Mouse (Mus musculus) midbrain, embryonic 11.5 days (tissue): Measurements from ENCODE around the gene Nup188. TPM values are rescaled to one million over a fixed set of nuclear protein-coding genes. Genes with fewer than 3 reads are reported as not detected.

Source experiments
- ATAC-seq: fragments of 200-750 bp; cut with Nextera tagmentation; 2 replicates; pipeline ENCODE4 v1.8.0; 2017; ENCODE audit warnings: moderate TSS enrichment, moderate library complexity; ENCODE audit not compliant: low FRiP score
- DNase-seq: peaks from one replicate; pipeline ENCODE4 v3.0.0; 2015; ENCODE audit warnings: low spot score; ENCODE audit errors: missing footprints
- H3K27ac ChIP-seq: fragments of 300-500 bp; sonication (generic); 2 replicates; pipeline ENCODE4 v1.5.1; 2014; ENCODE audit warnings: low read depth, low read length
- H3K27me3 ChIP-seq: fragments of 300-500 bp; sonication (generic); 2 replicates; pipeline ENCODE4 v1.6.1; 2014; ENCODE audit warnings: mild to moderate bottlenecking, low read length, moderate library complexity, mixed read lengths; ENCODE audit not compliant: control insufficient read depth, insufficient read depth
- H3K36me3 ChIP-seq: fragments of 300-500 bp; sonication (generic); 2 replicates; pipeline ENCODE4 v1.6.1; 2014; ENCODE audit warnings: mild to moderate bottlenecking, low read length, moderate library complexity, mixed read lengths; ENCODE audit not compliant: control insufficient read depth, insufficient read depth
- H3K4me1 ChIP-seq: fragments of 300-500 bp; sonication (generic); 2 replicates; pipeline ENCODE4 v1.6.1; 2014; ENCODE audit warnings: low read length; ENCODE audit not compliant: control insufficient read depth, insufficient read depth
- H3K4me2 ChIP-seq: fragments of 300-500 bp; sonication (generic); 2 replicates; pipeline ENCODE4 v1.6.1; 2014; ENCODE audit warnings: mild to moderate bottlenecking, moderate library complexity
- H3K4me3 ChIP-seq: fragments of 300-500 bp; sonication (generic); 2 replicates; pipeline ENCODE4 v1.5.1; 2014; ENCODE audit warnings: low read depth, low read length
- H3K9ac ChIP-seq: fragments of 300-500 bp; sonication (generic); 2 replicates; pipeline ENCODE4 v1.6.1; 2014; ENCODE audit warnings: low read length
- H3K9me3 ChIP-seq: fragments of 300-500 bp; sonication (generic); 2 replicates; pipeline ENCODE4 v1.6.1; 2016; ENCODE audit warnings: low read length; ENCODE audit not compliant: control insufficient read depth
- WGBS: fragments of 180-500 bp; shearing (Covaris S2); extraction: QIAGEN DNeasy Blood & Tissue Kit; methylation state at CpG from one replicate; pipeline ENCODE4 v1.1.7; 2014; 5-methylcytosine and 5-hydroxymethylcytosine counted together
- polyA plus RNA-seq: library from polyadenylated mRNA; unstranded; fragments of >200 nt; fragmentation: Nextera tagmentation; extraction: Ambion mirVana; gene quantifications from 2 replicates; pipeline ENCODE4 v1.2.1, GENCODE M21; 2014

Gene Nup188
- polyA plus RNA-seq, 1 experiment from 2014 or later: 53.7 TPM

- Histone ChIP-seq H3K9me3 (no peaks in the 10 kb centered on the region), H3K4me1 (peaks cover 7% of the 10 kb centered on the region), H3K4me2 (no peak overlapping the region), H3K36me3 (no peaks in the 10 kb centered on the region), H3K27me3 (no peaks in the 10 kb centered on the region), H3K27ac (no peak overlapping the region), H3K4me3 (no peak overlapping the region), H3K9ac (no peak overlapping the region)
- peak; percentile 40 for ATAC-seq
- DNase-seq: peak; percentile 92
- WGBS: 58% methylated on average over 1 of the region's 1 CpGs
Observed at GRCm38 (mm10) chr2:30270134-30270533, 16.1 kb upstream of the Nup188 start.

GRCm38 (mm10) chr2:30280743-30281142, 5.5 kb upstream of the Nup188 start, which contains the start of gene Gm28038:
Gm28038 (plus strand) TSS chr2:30281043.
- peaks cover 8% of the 10 kb centered on the region for H3K4me1 ChIP-seq
- 91% methylated on average over 11 of the region's 11 CpGs for WGBS
- no peak within 1 kb of the TSS for H3K27ac ChIP-seq
- H3K4me2 ChIP-seq: no peak within 1 kb of the TSS
- no peak within 1 kb of the TSS for H3K4me3 ChIP-seq
- H3K9me3 ChIP-seq: no peaks in the 10 kb centered on the region
- no peak within 1 kb of the TSS for H3K9ac ChIP-seq
- ATAC-seq (no peak), DNase-seq (no peak)
- H3K36me3 ChIP-seq: no peaks in the 10 kb centered on the region
- H3K27me3 ChIP-seq: no peaks in the 10 kb centered on the region

- Histone ChIP-seq H3K4me1 (peaks cover 8% of the 10 kb centered on the region), H3K4me2 (no peak overlapping the region), H3K27ac (no peak overlapping the region), H3K36me3 (no peaks in the 10 kb centered on the region), H3K9me3 (no peaks in the 10 kb centered on the region), H3K4me3 (no peak overlapping the region), H3K27me3 (no peaks in the 10 kb centered on the region), H3K9ac (no peak overlapping the region)
- DNase-seq: no peak
- WGBS: 84% methylated on average over 3 of the region's 3 CpGs
- ATAC-seq: no peak
Observed at GRCm38 (mm10) chr2:30281651-30282050, 4.5 kb upstream of the Nup188 start.

- WGBS: 85% methylated on average over 2 of the region's 2 CpGs
Observed at GRCm38 (mm10) chr2:30283193-30283592, 3.0 kb upstream of the Nup188 start.

GRCm38 (mm10) chr2:30285004-30285403, 1.2 kb upstream of the Nup188 start:
- DNase-seq (no peak), ATAC-seq (no peak)
- no peak overlapping the region for H3K9ac ChIP-seq
- 88% methylated on average over 5 of the region's 5 CpGs for WGBS
- H3K27me3 ChIP-seq: no peaks in the 10 kb centered on the region
- H3K4me1 ChIP-seq: peaks cover 18% of the 10 kb centered on the region
- H3K36me3 ChIP-seq: 0 out of 2 replicates have a peak, but pooled peaks cover 3% of the 10 kb centered on the region
- H3K4me2 ChIP-seq: peak overlapping the region; percentile 91
- peak overlapping the region; percentile 92 for H3K4me3 ChIP-seq
- no peaks in the 10 kb centered on the region for H3K9me3 ChIP-seq
- no peak overlapping the region for H3K27ac ChIP-seq

More at GRCm38 (mm10) chr2:30283193-30283592, 3.0 kb upstream of the Nup188 start:
- no peak overlapping the region for H3K9ac ChIP-seq
- no peak for ATAC-seq
- no peak overlapping the region for H3K27ac ChIP-seq
- no peaks in the 10 kb centered on the region for H3K27me3 ChIP-seq
- no peak overlapping the region for H3K4me2 ChIP-seq
- no peaks in the 10 kb centered on the region for H3K9me3 ChIP-seq
- no peak overlapping the region for H3K4me3 ChIP-seq
- H3K4me1 ChIP-seq: peaks cover 18% of the 10 kb centered on the region
- no peak for DNase-seq
- H3K36me3 ChIP-seq: 0 out of 2 replicates have a peak, but pooled peaks cover under 1% of the 10 kb centered on the region

- Histone ChIP-seq H3K9ac (peak overlapping the region; percentile 92), H3K27ac (no peak overlapping the region), H3K27me3 (no peaks in the 10 kb centered on the region), H3K4me2 (peak overlapping the region; percentile 91), H3K36me3 (0 out of 2 replicates have a peak, but pooled peaks cover 3% of the 10 kb centered on the region), H3K4me3 (peak overlapping the region; percentile 92), H3K4me1 (peaks cover 18% of the 10 kb centered on the region), H3K9me3 (no peaks in the 10 kb centered on the region)
- no peak for DNase-seq
- ATAC-seq: peak; percentile 72
- 16% methylated on average over 36 of the region's 38 CpGs for WGBS
Observed at GRCm38 (mm10) chr2:30285416-30286181, 598 bp upstream of the Nup188 start.

GRCm38 (mm10) chr2:30287027-30287373, 803 bp downstream of the Nup188 start:
- peak; percentile 88 for DNase-seq
- Histone ChIP-seq H3K9me3 (no peaks in the 10 kb centered on the region), H3K27ac (no peak overlapping the region), H3K4me1 (peaks cover 18% of the 10 kb centered on the region), H3K36me3 (0 out of 2 replicates have a peak, but pooled peaks cover 3% of the 10 kb centered on the region), H3K9ac (peak overlapping the region; percentile 92), H3K4me2 (peak overlapping the region; percentile 91), H3K4me3 (peak overlapping the region; percentile 92), H3K27me3 (no peaks in the 10 kb centered on the region)
- ATAC-seq: no peak
- 0% methylated on average over 10 of the region's 10 CpGs for whole genome bisulfite sequencing

GRCm38 (mm10) chr2:30299525-30299924, 13.3 kb downstream of the Nup188 start:
- no peaks in the 10 kb centered on the region for H3K4me1 ChIP-seq
- ATAC-seq: no peak
- no peak overlapping the region for H3K4me3 ChIP-seq
- H3K27ac ChIP-seq: no peak overlapping the region
- H3K27me3 ChIP-seq: no peaks in the 10 kb centered on the region
- 90% methylated on average over 3 of the region's 3 CpGs for WGBS
- no peak overlapping the region for H3K9ac ChIP-seq
- no peak for DNase-seq
- no peaks in the 10 kb centered on the region for H3K9me3 ChIP-seq
- peaks cover 19% of the 10 kb centered on the region; the same call in 1 of the 2 replicates for H3K36me3 ChIP-seq
- H3K4me2 ChIP-seq: no peak overlapping the region

- no peaks in the 10 kb centered on the region for H3K9me3 ChIP-seq
- H3K9ac ChIP-seq: no peak overlapping the region
- H3K4me1 ChIP-seq: no peaks in the 10 kb centered on the region
- no peak overlapping the region for H3K4me3 ChIP-seq
- 94% methylated on average over 5 of the region's 5 CpGs for WGBS
- no peak overlapping the region for H3K27ac ChIP-seq
- no peaks in the 10 kb centered on the region for H3K27me3 ChIP-seq
- DNase-seq: no peak
- peaks cover 23% of the 10 kb centered on the region for H3K36me3 ChIP-seq
- no peak overlapping the region for H3K4me2 ChIP-seq
- ATAC-seq: no peak
Observed at GRCm38 (mm10) chr2:30299966-30300365, 13.8 kb downstream of the Nup188 start.
